In the genomic region with DNA sequence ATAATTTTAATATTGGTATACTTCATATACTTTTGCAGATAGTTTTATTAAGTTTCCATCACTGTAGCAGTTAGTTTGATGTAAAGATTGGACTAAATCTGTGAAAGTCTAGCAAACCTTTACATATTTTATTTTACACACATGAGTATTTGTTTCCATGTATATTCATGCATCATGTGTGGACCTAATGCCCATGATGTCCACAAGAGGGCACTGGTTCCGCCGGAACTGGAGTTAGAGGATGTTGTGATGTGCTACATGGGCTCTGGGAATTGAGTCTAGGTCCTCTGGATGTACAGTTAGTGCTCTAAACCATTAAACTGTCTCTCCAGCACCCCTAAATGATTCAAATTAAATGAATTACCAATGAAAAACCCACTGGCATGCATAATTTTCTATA, we compare ENCODE assay signal across 15 mouse cellular contexts. TPM values are rescaled to one million over a fixed set of nuclear protein-coding genes. Genes with fewer than 3 reads are reported as not detected.
DNase-seq lines count a peak whose midpoint lies in the region; ATAC-seq and TF ChIP-seq lines count a peak whose summit lies in the region.
"Had no signal": no experiment of that assay in that cellular context is flagged by ENCODE, and none has a peak within 500 bp of the region (broad histone marks: within the 10 kb centered on the region; RNA-seq: fewer than 3 reads in every experiment).

No protein-coding gene starts in this region.

- no peak overlapping the region for H3K4me3 ChIP-seq in lung, adult 2 months (replicated peaks; ENCODE audit: extremely low read depth, low read depth, low read length)
- no peak overlapping the region for H3K4me3 ChIP-seq in stomach, postnatal 0 days (ENCODE audit: low read depth, low read length)
- H3K4me3 ChIP-seq: liver, embryonic 15.5 days; midbrain, embryonic 12.5 days had no signal

- no peak for ATAC-seq in stomach, postnatal 0 days (ENCODE audit: low FRiP score, low TSS enrichment)

- no peaks in the 10 kb centered on the region for H3K36me3 ChIP-seq in stomach, postnatal 0 days (ENCODE audit: control insufficient read depth, insufficient read depth, low read length)
- H3K36me3 ChIP-seq: liver, embryonic 15.5 days; midbrain, embryonic 12.5 days had no signal

- no peaks in the 10 kb centered on the region for H3K4me1 ChIP-seq in lung, adult 2 months (ENCODE audit: control insufficient read depth, insufficient read depth, low read length)
- H3K4me1 ChIP-seq in stomach, postnatal 0 days (replicated peaks; ENCODE audit: control insufficient read depth, insufficient read depth): no peaks in the 10 kb centered on the region
- H3K4me1 ChIP-seq: liver, embryonic 15.5 days; midbrain, embryonic 12.5 days had no signal

- H3K9ac ChIP-seq in stomach, postnatal 0 days (ENCODE audit: low read length): no peak overlapping the region
- H3K9ac ChIP-seq: liver, embryonic 15.5 days; midbrain, embryonic 12.5 days had no signal

- TF ChIP-seq CTCF in lung, adult 2 months (IDR thresholded peaks at IDR 0.05; ENCODE audit: insufficient read depth, low read length): peak; percentile 20; the same call in 1 of the 2 replicates
- peak; percentile 60 for TF ChIP-seq CTCF in stomach, postnatal 0 days (IDR thresholded peaks at IDR 0.05; ENCODE audit: low read depth)

- DNase-seq in embryo, embryonic 10 days (ENCODE audit: low spot score): peak; percentile 18
- no peak for DNase-seq in embryo, embryonic 9.5 days (ENCODE audit: extremely low spot score)
- DNase-seq in lung, adult 2 months: no peak
- DNase-seq in lung, postnatal 4 days: no peak
- peak; percentile 54 for DNase-seq in ZHBTc4 (ENCODE audit: low read depth, low spot score)
- DNase-seq in stomach, postnatal 0 days (ENCODE audit: low spot score): no peak
- no peak for DNase-seq in cerebellum, adult 9-11 months
- DNase-seq in adrenal gland, adult 2 months: no peak
- DNase-seq: adrenal gland, postnatal 14 days; cerebellum, adult 2 months; gastrocnemius, postnatal 14 days; kidney, adult 11 months; layer of hippocampus, postnatal 36 days had no signal

- TF ChIP-seq EP300 in stomach, postnatal 0 days (optimal IDR thresholded peaks at IDR 0.05): no peak

- 71% methylated on average over 2 of the region's 2 CpGs for WGBS in lung, adult 2 months
- WGBS in stomach, postnatal 0 days: 74% methylated on average over 2 of the region's 2 CpGs

- no peak overlapping the region for H3K27ac ChIP-seq in stomach, postnatal 0 days (replicated peaks)
- H3K27ac ChIP-seq: liver, embryonic 15.5 days; midbrain, embryonic 12.5 days had no signal

- TF ChIP-seq POLR2A in lung, adult 2 months (IDR thresholded peaks at IDR 0.05; ENCODE audit: borderline replicate concordance, extremely low read depth, low read depth, low read length): no peak

- no peaks in the 10 kb centered on the region for H3K27me3 ChIP-seq in stomach, postnatal 0 days (ENCODE audit: control insufficient read depth, insufficient read depth, low read length)
- H3K27me3 ChIP-seq: liver, embryonic 15.5 days; midbrain, embryonic 12.5 days had no signal

- H3K4me2 ChIP-seq in stomach, postnatal 0 days (replicated peaks; ENCODE audit: low read depth): no peak overlapping the region
- H3K4me2 ChIP-seq: liver, embryonic 15.5 days; midbrain, embryonic 12.5 days had no signal

- H3K9me3 ChIP-seq in stomach, postnatal 0 days (ENCODE audit: control insufficient read depth, low read length): no peaks in the 10 kb centered on the region
- H3K9me3 ChIP-seq: liver, embryonic 15.5 days; midbrain, embryonic 12.5 days had no signal

RNA-seq across cellular contexts. Expression of a gene that starts 37.3 kb away (rescaled TPM):
- polyA plus RNA-seq in lung, adult 2 months (2012; rRNA removed): 1.3 and 1.7 TPM in 2 replicates
- 1.4 and 1.7 TPM in 2 replicates for polyA plus RNA-seq in stomach, postnatal 0 days (2015; fragmentation: Nextera tagmentation; extraction: Ambion mirVana)
- total RNA-seq in adrenal gland, adult 2 months (2021): under 1 TPM; 0.59 to 0.78 TPM
- 0.31 and 1.1 TPM in 2 replicates for polyA plus RNA-seq in adrenal gland, adult 2 months (2012; rRNA removed)

Comparison
In these comparisons a context has a peak if more than half of its experiments do, and no peak if none do; other contexts are left out.
1. DNase-seq: peak in embryo, embryonic 10 days (single experiment) and ZHBTc4 (single experiment); none in embryo, embryonic 9.5 days (single experiment), lung, adult 2 months (single experiment), lung, postnatal 4 days (0 of 2), stomach, postnatal 0 days (single experiment), cerebellum, adult 9-11 months (single experiment) and adrenal gland, adult 2 months (single experiment).